Mouse (Mus musculus) erythroblast, embryonic 14.5 days (primary cell): ENCODE measurements at regions not wholly inside any gene's neighbourhood (a gene's known extent, or its start where the extent isn't known, plus 50 kb on each side); places are given as distances from the start of the nearest gene placed in this dataset.

Experiments used
- H3K27me3 ChIP-seq: 2 replicates; pipeline ENCODE4 v1.6.1; 2012; ENCODE audit warnings: inconsistent platforms; ENCODE audit not compliant: control insufficient read depth
- H3K36me3 ChIP-seq: 2 replicates; pipeline ENCODE4 v1.6.1; 2012; ENCODE audit warnings: mild to moderate bottlenecking, inconsistent platforms; ENCODE audit not compliant: control insufficient read depth
- H3K4me1 ChIP-seq: 2 replicates; pipeline ENCODE4 v1.6.1; 2012; ENCODE audit warnings: inconsistent platforms; ENCODE audit not compliant: control insufficient read depth
- H3K4me3 ChIP-seq: replicated peaks from 2 replicates; pipeline ENCODE3; 2012; ENCODE audit warnings: moderate library complexity, mild to moderate bottlenecking, inconsistent platforms
- H3K9me3 ChIP-seq: 2 replicates; pipeline ENCODE4 v1.6.1; 2012; ENCODE audit warnings: low read length, inconsistent platforms, mixed read lengths; ENCODE audit not compliant: control insufficient read depth
- GATA1 ChIP-seq: IDR thresholded peaks from 2 replicates; pipeline ENCODE4 v1.6.1; 2012; ENCODE audit warnings: low read length, inconsistent platforms, mixed read lengths
- TAL1 ChIP-seq: IDR thresholded peaks from 3 replicates; pipeline ENCODE4 v1.6.1; 2012; ENCODE audit warnings: low read length, inconsistent platforms, mixed read lengths

GRCm38 (mm10) chr10:84036131-84036877 lies 313.6 kb downstream of the 1500009L16Rik start:
- H3K27me3 ChIP-seq, result no peaks in the 10 kb centered on the region
- TF ChIP-seq TAL1, result no peak
- H3K4me3 ChIP-seq, result no peak overlapping the region
- H3K9me3 ChIP-seq, result no peaks in the 10 kb centered on the region
- H3K36me3 ChIP-seq, result no peaks in the 10 kb centered on the region
- no peaks in the 10 kb centered on the region for H3K4me1 ChIP-seq

- H3K36me3 ChIP-seq, result no peaks in the 10 kb centered on the region
- no peaks in the 10 kb centered on the region for H3K27me3 ChIP-seq
- no peaks in the 10 kb centered on the region for H3K4me1 ChIP-seq
- H3K9me3 ChIP-seq, result no peaks in the 10 kb centered on the region; the same call in 1 of the 2 replicates
- no peak overlapping the region for H3K4me3 ChIP-seq
- TF ChIP-seq TAL1 (no peak), GATA1 (no peak)
These were observed 326.0 kb downstream of the 1500009L16Rik start for GRCm38 (mm10) chr10:84048706-84049105.

GRCm38 (mm10) chr10:84052696-84053095 lies 330.0 kb downstream of the 1500009L16Rik start:
- Histone ChIP-seq H3K27me3 (no peaks in the 10 kb centered on the region), H3K9me3 (no peaks in the 10 kb centered on the region; the same call in 1 of the 2 replicates), H3K4me3 (no peak overlapping the region), H3K4me1 (no peaks in the 10 kb centered on the region), H3K36me3 (no peaks in the 10 kb centered on the region)
- TF ChIP-seq TAL1, result no peak

GRCm38 (mm10) chr10:84054551-84055336 lies 332.1 kb downstream of the 1500009L16Rik start:
- H3K27me3 ChIP-seq, result no peaks in the 10 kb centered on the region
- H3K4me3 ChIP-seq, result no peak overlapping the region
- H3K9me3 ChIP-seq, result no peaks in the 10 kb centered on the region; the same call in 1 of the 2 replicates

GRCm38 (mm10) chr10:84055402-84056167 lies 332.9 kb downstream of the 1500009L16Rik start:
- no peaks in the 10 kb centered on the region; the same call in 1 of the 2 replicates for H3K9me3 ChIP-seq

More at GRCm38 (mm10) chr10:84054551-84055336, 332.1 kb downstream of the 1500009L16Rik start:
- Histone ChIP-seq H3K4me1 (no peaks in the 10 kb centered on the region), H3K36me3 (no peaks in the 10 kb centered on the region)
- no peak for TF ChIP-seq TAL1
- TF ChIP-seq GATA1, result no peak

GRCm38 (mm10) chr10:84056323-84057169 lies 333.9 kb downstream of the 1500009L16Rik start:
- TF ChIP-seq GATA1 (no peak), TAL1 (no peak)
- Histone ChIP-seq H3K9me3 (no peaks in the 10 kb centered on the region; the same call in 1 of the 2 replicates), H3K27me3 (no peaks in the 10 kb centered on the region), H3K36me3 (no peaks in the 10 kb centered on the region), H3K4me3 (no peak overlapping the region), H3K4me1 (no peaks in the 10 kb centered on the region)

More at GRCm38 (mm10) chr10:84055402-84056167, 332.9 kb downstream of the 1500009L16Rik start:
- H3K4me1 ChIP-seq, result no peaks in the 10 kb centered on the region
- TF ChIP-seq GATA1 (no peak), TAL1 (no peak)
- no peaks in the 10 kb centered on the region for H3K27me3 ChIP-seq
- no peak overlapping the region for H3K4me3 ChIP-seq
- H3K36me3 ChIP-seq, result no peaks in the 10 kb centered on the region

GRCm38 (mm10) chr10:84058301-84058700 lies 335.6 kb downstream of the 1500009L16Rik start:
- no peaks in the 10 kb centered on the region for H3K27me3 ChIP-seq
- TF ChIP-seq GATA1 (no peak), TAL1 (no peak)
- H3K9me3 ChIP-seq, result no peaks in the 10 kb centered on the region; the same call in 1 of the 2 replicates
- H3K4me1 ChIP-seq, result no peaks in the 10 kb centered on the region
- no peaks in the 10 kb centered on the region for H3K36me3 ChIP-seq
- H3K4me3 ChIP-seq, result no peak overlapping the region

GRCm38 (mm10) chr10:84059646-84060491 lies 337.2 kb downstream of the 1500009L16Rik start:
- TF ChIP-seq TAL1, result no peak
- no peak for TF ChIP-seq GATA1
- no peaks in the 10 kb centered on the region for H3K27me3 ChIP-seq
- no peaks in the 10 kb centered on the region for H3K4me1 ChIP-seq
- H3K36me3 ChIP-seq, result no peaks in the 10 kb centered on the region
- no peaks in the 10 kb centered on the region for H3K9me3 ChIP-seq
- H3K4me3 ChIP-seq, result no peak overlapping the region
